Mouse (Mus musculus) testis, adult 2 months (tissue): ENCODE measurements around the gene Olfr1002.

ENCODE experiments used
- CTCF ChIP-seq: fragments of 200-500 bp; IDR thresholded peaks from 2 replicates; pipeline ENCODE4 v1.5.1; 2012; ENCODE audit warnings: low read depth, mild to moderate bottlenecking, inconsistent platforms, low read length, moderate library complexity; ENCODE audit not compliant: control insufficient read depth, insufficient read depth, insufficient replicate concordance
- POLR2A ChIP-seq: fragments of 200-500 bp; IDR thresholded peaks from 2 replicates; pipeline ENCODE4 v1.6.1; 2012; ENCODE audit warnings: low read depth, mild to moderate bottlenecking, inconsistent platforms, low read length, moderate library complexity; ENCODE audit not compliant: control insufficient read depth

GRCm38 (mm10) chr2:85650604-85651003 is at the start of gene Olfr1002:
- TF ChIP-seq CTCF (no peak), POLR2A (no peak)
